Mouse (Mus musculus) liver, embryonic 16.5 days (tissue): Measurements from ENCODE around the gene Gm45233. TPM values are rescaled to one million over a fixed set of nuclear protein-coding genes. Genes with fewer than 3 reads are reported as not detected.

Source experiments
- ATAC-seq: fragments of 200-750 bp; cut with Nextera tagmentation; 2 replicates; pipeline ENCODE4 v1.8.0; 2017; ENCODE audit warnings: low read depth, mild to moderate bottlenecking, moderate number of reproducible peaks, moderate library complexity
- H3K27ac ChIP-seq: fragments of 300-500 bp; sonication (generic); 2 replicates; pipeline ENCODE4 v1.5.1; 2014; ENCODE audit warnings: mild to moderate bottlenecking, low read length
- H3K27me3 ChIP-seq: fragments of 300-500 bp; sonication (generic); 2 replicates; pipeline ENCODE4 v1.6.1; 2014; ENCODE audit warnings: low read depth, low read length, mixed read lengths; ENCODE audit not compliant: control insufficient read depth, insufficient read depth
- H3K36me3 ChIP-seq: fragments of 300-500 bp; sonication (generic); 2 replicates; pipeline ENCODE4 v1.6.1; 2014; ENCODE audit warnings: mild to moderate bottlenecking; ENCODE audit not compliant: control insufficient read depth, insufficient read depth
- H3K4me1 ChIP-seq: fragments of 300-500 bp; sonication (generic); 2 replicates; pipeline ENCODE4 v1.6.1; 2014; ENCODE audit warnings: low read depth, low read length, mixed read lengths; ENCODE audit not compliant: control insufficient read depth
- H3K4me2 ChIP-seq: fragments of 300-500 bp; sonication (generic); 2 replicates; pipeline ENCODE4 v1.6.1; 2014; ENCODE audit warnings: low read depth, low read length, mixed read lengths
- H3K4me3 ChIP-seq: fragments of 300-500 bp; sonication (generic); 2 replicates; pipeline ENCODE4 v1.5.1; 2014; ENCODE audit warnings: low read depth, mild to moderate bottlenecking, low read length
- H3K9ac ChIP-seq: fragments of 300-500 bp; sonication (generic); 2 replicates; pipeline ENCODE4 v1.6.1; 2014; ENCODE audit warnings: low read depth, low read length
- H3K9me3 ChIP-seq: fragments of 300-500 bp; sonication (generic); replicated peaks from 2 replicates; pipeline ENCODE4 v1.6.1; 2016; ENCODE audit warnings: low read length; ENCODE audit not compliant: control insufficient read depth
- WGBS: fragments of 180-500 bp; shearing (Covaris S2); extraction: QIAGEN DNeasy Blood & Tissue Kit; methylation state at CpG from one replicate; pipeline ENCODE4 v1.1.7; 2014; ENCODE audit not compliant: insufficient replicate concordance; 5-methylcytosine and 5-hydroxymethylcytosine counted together
- polyA plus RNA-seq: library from polyadenylated mRNA; unstranded; fragments of >200 nt; fragmentation: Nextera tagmentation; extraction: Ambion mirVana; gene quantifications from 2 replicates; pipeline ENCODE4 v1.2.1, GENCODE M21; 2015

Gm45233 gene
- polyA plus RNA-seq, 1 experiment from 2014 or later, result 0.17 TPM

DNA sequence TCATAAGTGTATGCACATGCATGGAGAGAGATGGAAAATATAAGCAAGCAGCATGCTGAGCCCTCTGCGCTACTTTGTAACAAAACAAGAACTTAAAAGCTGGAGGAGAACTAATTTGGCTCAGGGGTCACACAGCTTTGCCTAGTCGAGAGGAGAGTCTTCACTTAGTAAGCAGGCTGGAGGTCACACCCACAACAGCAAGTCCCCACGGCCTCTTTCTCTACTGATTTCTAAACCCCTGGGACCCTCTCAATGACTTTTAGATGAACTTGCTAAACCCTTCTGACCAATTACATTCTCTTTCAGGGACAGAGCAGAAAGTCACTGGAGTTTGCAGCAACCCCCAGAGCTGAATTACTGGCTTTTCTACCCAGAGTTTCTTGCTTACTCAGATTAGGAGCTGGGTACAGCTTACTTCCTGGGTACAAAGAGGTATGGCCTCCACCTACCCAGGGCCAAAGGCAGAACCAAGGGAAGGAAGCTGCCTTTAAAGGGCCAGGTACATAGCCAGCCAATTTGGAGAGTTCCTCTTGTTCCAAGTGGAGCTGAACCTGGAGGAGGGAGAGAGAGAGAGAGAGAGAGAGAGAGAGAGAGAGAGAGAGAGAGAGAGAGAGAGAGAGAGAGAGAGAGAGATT, 19.8 kb upstream of the Gm45233 start:
- no peak for ATAC-seq
- 43% methylated on average over 3 of the region's 3 CpGs for WGBS

DNA sequence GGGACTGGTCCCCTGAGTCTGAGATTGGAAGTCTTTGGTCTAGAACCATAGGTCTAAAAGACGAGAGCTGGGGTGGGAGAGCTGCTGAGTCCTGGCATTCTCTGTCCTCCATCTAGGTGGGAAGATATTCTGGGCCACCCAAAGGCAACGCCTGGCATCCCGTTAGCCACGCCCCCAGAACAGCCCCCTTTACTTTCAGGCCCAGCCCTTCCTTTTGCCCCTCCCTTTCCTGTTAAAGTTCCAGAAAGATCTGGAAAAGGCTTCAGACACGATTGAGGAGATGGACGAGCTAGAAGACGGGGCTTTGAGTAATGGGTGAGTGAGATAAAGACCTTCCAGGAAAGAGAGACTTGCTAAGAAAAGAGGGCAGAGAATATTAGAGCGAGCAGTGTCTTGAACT, 16.5 kb upstream of the Gm45233 start, which contains the start of gene Lim2:
Lim2 (plus strand) TSS at position 265 of the 400 bp plus-strand sequence.
- Histone ChIP-seq H3K36me3 (no peaks in the 10 kb centered on the region), H3K27me3 (no peaks in the 10 kb centered on the region), H3K9me3 (no peaks in the 10 kb centered on the region), H3K4me1 (peaks cover 3% of the 10 kb centered on the region; the same call in 1 of the 2 replicates), H3K4me3 (no peak within 1 kb of the TSS), H3K27ac (no peak within 1 kb of the TSS), H3K4me2 (no peak within 1 kb of the TSS), H3K9ac (no peak within 1 kb of the TSS)
- no peak for ATAC-seq
- 55% methylated on average over 8 of the region's 8 CpGs for WGBS

More for the DNA sequence above, 19.8 kb upstream of the Gm45233 start:
- no peak overlapping the region for H3K4me3 ChIP-seq
- no peak overlapping the region for H3K9ac ChIP-seq
- peaks cover 3% of the 10 kb centered on the region; the same call in 1 of the 2 replicates for H3K4me1 ChIP-seq
- no peaks in the 10 kb centered on the region for H3K9me3 ChIP-seq
- H3K4me2 ChIP-seq, result no peak overlapping the region
- H3K27ac ChIP-seq, result no peak overlapping the region
- H3K27me3 ChIP-seq, result no peaks in the 10 kb centered on the region
- H3K36me3 ChIP-seq, result no peaks in the 10 kb centered on the region

- Histone ChIP-seq H3K4me1 (no peaks in the 10 kb centered on the region), H3K4me2 (no peak overlapping the region), H3K36me3 (no peaks in the 10 kb centered on the region), H3K27ac (no peak overlapping the region), H3K9ac (no peak overlapping the region), H3K9me3 (no peaks in the 10 kb centered on the region), H3K27me3 (no peaks in the 10 kb centered on the region), H3K4me3 (no peak overlapping the region)
- 29% methylated on average over 4 of the region's 4 CpGs for WGBS
- ATAC-seq, result no peak
These were observed 14.4 kb upstream of the Gm45233 start for GRCm38 (mm10) chr7:43429500-43429899.

- H3K36me3 ChIP-seq, result no peaks in the 10 kb centered on the region
- ATAC-seq, result no peak
- no peak overlapping the region for H3K9ac ChIP-seq
- no peaks in the 10 kb centered on the region for H3K27me3 ChIP-seq
- H3K4me1 ChIP-seq, result no peaks in the 10 kb centered on the region
- H3K9me3 ChIP-seq, result no peaks in the 10 kb centered on the region
- no peak overlapping the region for H3K4me3 ChIP-seq
- WGBS, result 51% methylated on average over 4 of the region's 4 CpGs
- no peak overlapping the region for H3K4me2 ChIP-seq
- no peak overlapping the region for H3K27ac ChIP-seq
These were observed 11.0 kb upstream of the Gm45233 start for GRCm38 (mm10) chr7:43432891-43433290.

GRCm38 (mm10) chr7:43434676-43435075, 9.3 kb upstream of the Gm45233 start:
- H3K4me3 ChIP-seq, result no peak overlapping the region
- ATAC-seq, result no peak
- no peaks in the 10 kb centered on the region for H3K36me3 ChIP-seq
- H3K9ac ChIP-seq, result no peak overlapping the region
- 66% methylated on average over 5 of the region's 5 CpGs for WGBS
- no peaks in the 10 kb centered on the region for H3K9me3 ChIP-seq
- H3K27ac ChIP-seq, result no peak overlapping the region
- no peaks in the 10 kb centered on the region for H3K27me3 ChIP-seq
- H3K4me2 ChIP-seq, result no peak overlapping the region
- H3K4me1 ChIP-seq, result no peaks in the 10 kb centered on the region

DNA sequence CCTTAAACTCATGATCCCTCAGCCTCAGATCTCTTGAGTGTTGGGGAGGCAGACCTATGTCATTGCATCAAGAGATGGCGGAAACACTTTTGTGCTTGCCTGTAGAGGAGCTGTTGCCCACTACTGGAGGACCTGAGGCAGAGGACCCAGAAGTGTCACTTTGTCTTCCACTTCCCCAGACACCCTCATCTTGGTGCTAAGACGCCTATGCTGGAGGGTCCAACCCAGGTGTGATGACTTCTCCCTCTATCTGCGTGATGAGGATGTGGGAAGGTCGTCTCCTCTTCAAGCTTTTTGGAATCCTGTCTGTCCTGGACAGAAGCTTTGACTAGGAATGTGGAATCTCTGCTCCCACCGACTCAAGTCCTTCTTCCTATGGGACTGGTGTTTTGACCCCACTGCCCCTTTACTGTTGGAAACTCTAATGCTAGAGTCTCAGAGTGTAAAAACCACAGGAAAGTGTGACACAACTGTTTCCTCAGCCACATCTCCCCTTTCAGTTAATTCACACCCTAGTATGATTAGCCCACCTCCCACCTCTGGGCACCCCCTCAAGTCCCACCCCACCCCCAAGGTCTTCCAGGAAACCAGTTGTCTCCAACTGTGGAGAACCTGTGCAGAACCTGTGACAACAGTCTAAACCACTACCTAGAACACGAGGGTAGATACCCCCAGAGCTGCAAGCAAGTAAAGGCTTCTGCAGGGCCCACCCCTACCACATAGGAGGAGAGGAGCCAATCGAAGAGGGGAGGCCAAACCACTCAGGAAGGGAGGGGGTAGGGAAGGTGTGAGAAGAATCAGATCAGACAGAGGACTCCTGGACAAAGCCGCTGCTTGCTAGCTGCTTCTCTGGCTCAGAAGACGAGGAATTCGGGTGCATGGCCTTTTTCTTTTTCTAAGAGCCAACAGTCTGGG, 7.3 kb upstream of the Gm45233 start, which contains the start of gene Nkg7:
Nkg7 (plus strand) TSS at position 733 of the 915 bp plus-strand sequence.
- Histone ChIP-seq H3K4me3 (no peak within 1 kb of the TSS), H3K9ac (no peak within 1 kb of the TSS), H3K9me3 (no peaks in the 10 kb centered on the region), H3K4me1 (peaks cover 3% of the 10 kb centered on the region), H3K4me2 (no peak within 1 kb of the TSS), H3K36me3 (no peaks in the 10 kb centered on the region), H3K27ac (no peak within 1 kb of the TSS), H3K27me3 (no peaks in the 10 kb centered on the region)
- 39% methylated on average over 10 of the region's 10 CpGs for WGBS
- ATAC-seq, result no peak

- Histone ChIP-seq H3K4me2 (no peak overlapping the region), H3K4me3 (no peak overlapping the region), H3K9me3 (no peaks in the 10 kb centered on the region), H3K27me3 (no peaks in the 10 kb centered on the region), H3K36me3 (no peaks in the 10 kb centered on the region), H3K9ac (no peak overlapping the region), H3K4me1 (peaks cover 11% of the 10 kb centered on the region), H3K27ac (no peak overlapping the region)
- no peak for ATAC-seq
- 31% methylated on average over 4 of the region's 4 CpGs for WGBS
These were observed 5.3 kb upstream of the Gm45233 start for GRCm38 (mm10) chr7:43438611-43439010.

DNA sequence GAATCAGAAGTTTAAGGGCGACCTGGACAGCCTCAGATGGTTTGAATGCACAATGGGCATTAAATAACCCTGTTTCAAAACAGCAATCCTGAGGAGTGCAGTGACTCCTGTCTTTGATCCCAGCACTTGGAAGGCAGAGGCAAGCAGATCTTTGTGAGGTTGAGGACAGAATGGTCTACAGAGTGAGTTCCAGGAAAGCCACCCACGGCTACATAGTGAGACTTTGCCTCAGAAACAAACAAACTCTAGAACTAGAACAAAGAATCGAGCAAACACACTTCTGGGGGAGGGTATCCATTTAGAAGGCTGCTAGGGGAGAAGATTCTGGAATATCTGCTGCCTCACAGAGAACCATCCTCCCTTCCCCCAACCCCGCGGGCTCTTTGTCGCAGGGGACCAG, 3.4 kb upstream of the Gm45233 start, which contains the start of gene Cldnd2:
Cldnd2 (plus strand) TSS at position 301 of the 400 bp plus-strand sequence.
- H3K36me3 ChIP-seq, result no peaks in the 10 kb centered on the region
- no peak within 1 kb of the TSS for H3K4me3 ChIP-seq
- no peak within 1 kb of the TSS for H3K9ac ChIP-seq
- WGBS, result 55% methylated on average over 6 of the region's 6 CpGs
- no peak within 1 kb of the TSS for H3K27ac ChIP-seq
- ATAC-seq, result no peak
- H3K4me1 ChIP-seq, result peaks cover 19% of the 10 kb centered on the region
- H3K27me3 ChIP-seq, result no peaks in the 10 kb centered on the region
- H3K4me2 ChIP-seq, result no peak within 1 kb of the TSS
- no peaks in the 10 kb centered on the region for H3K9me3 ChIP-seq

DNA sequence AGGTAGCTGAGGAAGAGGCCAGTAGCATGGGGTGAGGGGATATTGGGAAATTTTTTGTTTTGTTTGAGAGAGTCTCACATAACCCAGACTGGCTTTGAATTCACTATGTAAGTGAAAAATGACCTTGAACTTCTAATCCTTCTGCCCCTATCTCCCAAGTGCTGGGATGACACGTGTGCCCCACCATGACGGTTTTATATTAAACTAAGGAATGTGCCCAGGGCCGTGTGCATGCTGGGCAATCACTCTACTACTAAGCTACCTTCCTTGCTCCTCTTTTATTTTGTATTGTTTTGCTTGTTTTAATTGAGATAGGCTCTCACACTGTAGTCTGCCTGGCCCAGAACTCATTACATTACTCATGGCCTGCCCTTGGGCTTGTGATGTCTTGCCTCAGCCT, 2.9 kb upstream of the Gm45233 start:
- Histone ChIP-seq H3K36me3 (no peaks in the 10 kb centered on the region), H3K27ac (no peak overlapping the region), H3K4me2 (no peak overlapping the region), H3K4me1 (peaks cover 19% of the 10 kb centered on the region), H3K27me3 (no peaks in the 10 kb centered on the region), H3K9ac (no peak overlapping the region), H3K9me3 (no peaks in the 10 kb centered on the region), H3K4me3 (no peak overlapping the region)
- no peak for ATAC-seq
- 55% methylated on average over 3 of the region's 3 CpGs for WGBS
